Mouse (Mus musculus) naive thymus-derived CD4-positive, alpha-beta T cell, adult 2 months (primary cell): Measurements from ENCODE around the gene Zfp109.
"Not testable (repeated sequence)": the region's sequence is repeated elsewhere in the genome, so short reads cannot be mapped to it uniquely, and the experiment has no call there.

Experiments
- DNase-seq: peaks from one replicate; pipeline ENCODE4 v3.0.0-alpha.2; 2011; ENCODE audit warnings: low read depth

Gene Zfp109

DNA sequence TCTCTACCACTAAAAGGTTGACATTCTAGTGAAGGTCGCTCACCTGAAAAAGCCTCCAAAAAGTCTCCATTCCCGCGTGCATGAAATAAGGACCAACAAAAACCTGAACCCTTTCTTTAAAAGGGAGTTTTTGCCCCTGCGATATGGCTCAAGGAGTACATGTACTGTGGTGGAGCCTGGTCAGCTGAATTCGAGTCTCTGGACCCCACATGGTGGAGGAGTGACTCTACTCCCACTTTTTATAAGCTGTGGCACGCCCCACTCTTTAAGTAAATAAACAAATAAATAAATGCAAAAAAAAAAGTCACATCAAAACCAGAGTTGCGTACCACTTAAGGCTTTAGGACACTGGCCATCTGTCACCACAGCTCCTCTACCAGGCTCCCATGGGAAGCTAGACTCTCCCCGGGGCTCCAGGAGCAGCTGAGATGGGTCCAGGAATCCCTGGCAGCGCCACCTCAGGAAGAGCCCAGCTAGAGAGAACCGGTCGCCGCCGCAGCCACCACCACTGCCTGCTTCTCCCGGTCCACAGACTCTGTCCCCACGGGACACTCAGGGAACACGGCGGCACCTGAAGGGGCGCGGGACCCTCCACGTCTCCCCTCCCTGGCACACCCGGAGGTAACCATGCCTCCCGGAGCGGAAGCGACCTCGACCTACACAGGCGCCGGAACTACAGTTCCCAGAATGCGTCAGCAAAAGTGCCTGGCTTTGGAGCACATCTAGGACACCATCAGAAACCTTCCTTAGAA is at the start of gene Zfp109:
Zfp109 (minus strand) TSS at position 521 of the 752 bp plus-strand sequence.
- peak; percentile 51 for DNase-seq

DNA sequence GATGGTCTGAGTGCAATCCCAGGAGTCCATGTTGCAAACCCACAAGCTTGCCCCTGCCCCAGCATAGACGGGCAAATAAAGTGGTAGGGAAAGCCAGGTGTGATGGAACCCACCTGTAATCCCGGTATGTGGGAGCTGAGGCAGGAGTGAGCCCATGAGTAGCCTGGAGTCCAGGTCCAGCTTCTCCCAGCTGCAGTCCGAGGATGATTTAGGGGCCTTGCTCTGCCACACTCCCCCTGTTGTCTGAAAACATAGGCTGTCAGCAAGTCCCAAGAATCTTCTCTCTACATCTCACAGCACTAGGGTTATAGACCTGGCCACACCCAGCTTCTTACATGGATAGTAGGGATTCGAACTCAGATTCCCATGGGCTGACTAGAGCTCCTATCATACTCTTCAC is 49.6 kb upstream of the Zfp109 start:
- no peak for DNase-seq

DNA sequence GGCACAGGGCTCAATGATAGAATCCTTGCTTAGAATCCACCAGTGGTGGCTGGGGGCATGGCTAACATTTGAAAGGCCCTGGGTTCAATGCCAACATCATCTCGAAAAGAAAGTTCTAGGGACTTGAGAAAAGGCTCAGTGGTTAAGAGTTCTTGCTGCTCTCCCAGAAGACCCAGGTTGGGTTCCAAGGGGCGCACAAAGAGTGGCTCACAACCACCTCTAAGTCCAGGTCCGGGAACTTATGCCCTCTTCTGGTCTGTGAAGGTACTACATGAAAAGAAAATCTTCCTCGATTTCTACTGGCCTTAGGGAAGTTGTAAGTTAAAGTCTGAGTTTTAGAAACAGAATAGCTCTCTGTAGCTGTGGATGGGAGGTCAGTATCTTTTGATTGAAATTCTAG is 48.7 kb upstream of the Zfp109 start:
- DNase-seq, result peak; percentile 32

DNA sequence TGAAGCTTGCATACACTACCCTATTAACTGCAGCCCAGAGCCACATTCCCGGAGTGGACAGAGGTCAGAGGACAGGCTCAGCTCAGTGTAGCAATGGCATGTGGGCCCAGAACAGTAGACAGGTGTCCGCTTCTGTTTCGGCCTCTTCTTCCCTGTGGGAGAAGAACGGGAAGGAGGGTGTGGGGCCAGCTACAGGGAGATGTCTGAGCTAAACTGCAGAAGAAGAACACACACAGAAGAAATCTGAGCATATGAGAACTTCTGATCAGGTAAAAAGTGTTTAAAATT is 43.4 kb upstream of the Zfp109 start:
- DNase-seq, result no peak

DNA sequence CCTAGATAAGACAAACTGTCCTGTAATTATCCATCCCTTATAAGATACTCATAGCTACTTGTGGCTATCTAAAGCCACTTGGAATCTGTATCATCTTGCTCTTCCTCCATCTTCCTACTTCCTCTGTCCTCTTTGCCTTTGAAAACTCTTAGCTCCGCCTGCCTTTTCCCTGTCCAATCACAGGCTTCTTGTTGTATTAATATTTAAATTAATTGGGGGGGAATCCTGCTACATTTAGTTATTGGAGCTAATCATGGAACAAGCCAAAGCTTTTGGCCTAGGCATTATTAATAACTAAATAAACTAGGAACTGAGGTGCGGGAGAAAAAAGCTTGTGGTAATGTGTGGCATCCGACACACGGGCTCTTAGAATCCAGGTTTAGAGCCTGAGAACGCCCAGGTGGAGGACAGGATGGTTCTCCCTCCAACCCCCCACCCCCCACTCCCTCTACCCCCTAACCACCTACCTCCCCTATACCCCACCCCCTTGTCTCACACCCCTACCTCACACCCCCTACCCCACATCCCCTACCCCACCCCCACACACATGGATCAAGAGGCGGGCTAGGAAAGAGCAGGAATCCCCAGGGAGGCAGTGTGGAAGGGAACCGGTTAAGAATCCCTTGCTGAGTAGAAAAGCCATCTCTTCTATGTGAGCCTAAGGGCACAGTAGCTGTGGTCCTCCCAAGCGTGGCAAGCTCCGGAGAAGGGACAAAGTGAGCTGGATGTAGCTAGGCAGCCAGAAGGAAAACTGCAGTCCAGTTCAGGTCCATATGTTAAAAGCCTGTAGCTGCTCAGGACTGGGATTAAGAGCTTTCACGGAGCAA is 42.9 kb upstream of the Zfp109 start:
- no peak for DNase-seq

DNA sequence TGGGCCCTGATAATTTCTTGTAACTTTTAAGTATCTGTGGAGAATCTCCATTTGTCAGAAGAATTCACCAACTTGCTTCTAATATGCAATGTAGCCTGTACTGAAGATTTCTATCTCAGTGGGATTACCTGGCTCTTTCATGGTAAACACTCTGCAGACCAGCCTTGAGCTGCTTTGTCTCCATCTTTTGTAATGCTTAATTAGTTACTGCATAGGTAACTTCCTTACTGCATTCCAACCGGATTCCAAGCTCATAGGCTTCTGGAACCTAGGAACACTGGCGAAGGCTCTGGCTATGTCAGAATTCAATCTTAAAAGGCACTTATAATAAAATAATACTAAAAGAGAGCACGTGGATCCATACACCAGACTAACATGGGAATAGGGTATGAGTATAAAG is 41.4 kb upstream of the Zfp109 start:
- DNase-seq, result not testable (repeated sequence)

DNA sequence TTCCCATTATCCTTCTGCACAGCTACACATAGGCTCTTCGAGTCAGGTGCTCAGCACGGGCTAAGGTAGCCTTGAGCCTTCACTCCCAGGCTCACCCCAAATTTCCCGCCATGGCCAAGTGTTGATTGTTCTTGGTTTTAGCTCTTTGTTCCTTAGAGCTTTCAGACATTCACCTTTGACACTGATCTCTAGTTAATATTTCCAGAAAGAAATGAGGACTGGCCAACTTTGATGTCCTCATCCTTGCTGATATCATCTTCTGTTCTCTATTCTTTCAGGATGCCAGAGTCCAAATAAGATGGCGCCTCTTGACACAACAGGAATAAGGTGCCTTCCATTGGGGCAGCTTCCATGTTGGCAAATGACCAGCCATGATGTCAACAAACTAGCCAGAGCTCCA is 37.1 kb upstream of the Zfp109 start:
- no peak for DNase-seq

DNA sequence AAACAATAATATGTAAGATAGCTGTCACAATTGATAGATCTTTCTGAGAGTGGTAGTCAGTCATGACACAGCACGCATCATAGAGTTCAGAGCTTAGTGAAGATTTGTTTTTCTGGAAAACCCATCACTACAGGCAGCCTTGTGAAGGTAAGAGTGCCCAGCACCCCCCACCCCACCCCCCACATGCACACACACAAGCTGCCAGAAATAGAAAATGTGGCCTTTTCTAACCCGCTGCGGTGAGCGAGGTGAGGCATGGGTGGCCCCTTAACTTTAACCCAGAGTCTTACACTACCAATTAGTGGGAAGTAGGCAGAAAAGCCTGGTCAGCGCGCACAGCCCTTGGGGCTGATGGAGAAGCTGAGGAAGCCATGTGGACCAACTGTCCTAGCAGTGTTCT is 33.8 kb upstream of the Zfp109 start:
- DNase-seq, result no peak

DNA sequence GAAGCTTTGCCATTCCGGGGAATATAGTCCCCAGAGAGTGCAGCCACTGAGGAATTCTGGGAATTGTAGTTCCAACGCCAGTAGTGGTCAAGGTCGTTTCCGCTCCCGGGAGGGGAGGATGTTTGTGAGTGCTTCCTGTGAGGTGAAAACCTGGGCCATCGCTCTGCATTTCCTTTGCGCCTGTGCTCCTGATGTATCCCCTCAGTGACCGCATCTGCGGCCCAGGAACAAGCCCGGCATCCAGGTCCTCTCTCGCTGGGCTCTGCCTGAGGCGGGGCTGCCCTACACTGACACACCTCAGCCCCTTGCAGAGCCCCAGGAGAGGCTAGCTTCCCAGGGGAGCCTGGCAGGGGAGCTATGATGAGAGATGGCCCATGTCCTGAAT is 32.9 kb upstream of the Zfp109 start, which contains the start of gene Zfp93:
Zfp93 (plus strand) TSS at position 133 of the 385 bp plus-strand sequence.
- DNase-seq, result peak; percentile 59

DNA sequence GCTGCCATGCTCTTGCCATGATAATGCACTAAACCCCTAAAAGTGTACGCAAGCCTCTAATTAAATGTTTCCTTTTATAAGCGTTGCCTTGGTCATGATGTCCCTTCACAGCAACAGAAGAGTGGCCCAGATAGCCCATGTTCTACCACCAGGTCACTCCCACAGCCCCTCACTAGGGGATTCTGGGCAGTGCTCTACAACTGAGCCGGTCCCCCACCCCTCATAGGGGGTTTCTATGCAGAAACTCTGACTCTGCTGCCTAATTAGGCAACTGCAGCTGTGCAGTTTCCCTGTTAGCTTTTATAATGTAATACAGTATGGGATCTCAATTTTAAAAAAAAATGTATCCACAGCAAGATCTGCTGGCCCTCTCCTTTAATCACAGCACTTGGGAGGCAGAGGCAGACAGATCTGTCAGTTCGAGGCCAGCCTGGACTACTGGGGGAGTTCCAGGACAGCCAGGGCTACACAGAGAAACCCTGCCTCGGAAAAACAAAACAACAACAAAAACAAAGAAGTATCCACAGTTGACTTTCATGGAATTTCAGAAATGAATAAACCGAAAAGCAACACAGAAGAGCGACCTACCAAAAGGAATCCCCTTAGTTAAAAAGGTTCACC is 32.4 kb upstream of the Zfp109 start:
- DNase-seq, result no peak

DNA sequence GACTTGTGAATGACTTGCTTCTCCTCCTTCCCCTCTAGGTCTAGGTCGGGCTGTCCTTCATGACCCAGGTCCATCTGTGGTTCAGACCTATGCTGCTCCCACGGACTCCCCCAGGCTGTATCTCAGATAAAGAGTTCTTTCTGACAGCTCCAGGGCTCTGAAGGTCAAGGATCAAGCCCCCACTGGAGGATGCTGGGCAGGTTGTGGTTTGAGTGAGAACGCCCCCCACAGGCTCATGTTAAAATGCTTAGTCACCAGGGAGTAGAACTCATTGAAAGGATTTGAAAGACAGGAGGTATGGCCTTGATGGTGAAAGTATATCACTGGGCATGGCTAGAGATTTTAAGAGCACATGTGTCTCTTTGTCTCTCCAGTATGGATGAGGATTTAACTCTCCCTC is 31.9 kb upstream of the Zfp109 start:
- DNase-seq, result peak; percentile 7

DNA sequence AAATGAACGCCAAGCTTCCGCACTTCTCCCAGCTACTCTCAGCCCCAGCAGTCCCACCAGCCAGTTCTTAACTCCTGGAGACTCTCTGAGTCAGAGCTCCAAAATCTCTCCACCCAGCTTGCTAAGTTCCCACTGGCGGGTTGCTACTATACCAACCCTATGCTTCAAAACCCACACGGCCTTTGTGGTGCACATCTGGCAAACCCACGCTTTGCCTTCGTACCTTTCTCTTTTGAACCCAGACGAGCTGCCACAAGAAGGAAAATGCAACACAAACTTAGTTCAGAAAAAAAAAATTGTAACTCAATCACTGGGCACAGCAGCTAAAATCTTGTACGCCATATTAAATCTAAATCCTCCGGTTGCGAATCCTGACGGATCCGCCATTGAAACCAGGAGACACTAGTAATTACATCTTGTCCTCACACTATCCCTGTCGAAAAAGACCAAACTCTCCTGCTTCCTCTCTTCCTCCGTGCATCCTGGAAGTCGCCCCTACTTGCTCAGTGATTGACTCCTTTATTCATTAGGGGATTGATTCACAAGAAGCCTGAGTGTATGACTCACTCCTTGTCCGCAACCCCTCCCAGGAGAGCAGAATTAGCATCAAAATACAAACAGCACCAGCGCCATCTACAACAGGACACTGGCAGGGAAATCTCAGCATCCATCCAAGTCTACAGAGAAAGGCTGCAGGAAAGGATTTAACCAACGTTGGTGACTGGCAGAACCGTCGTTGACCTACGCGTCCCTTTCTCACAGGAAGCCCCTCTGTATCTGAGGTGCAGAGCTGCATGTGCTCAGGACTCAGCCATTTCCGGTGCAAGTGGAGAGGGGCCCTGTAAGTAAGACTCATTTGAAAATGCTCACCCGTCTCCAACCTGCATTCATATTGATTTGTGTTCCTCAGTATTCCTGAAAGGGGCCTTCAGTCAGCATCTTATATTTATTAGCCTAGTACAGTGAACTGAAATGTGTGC is 31.1 kb upstream of the Zfp109 start:
- peak; percentile 36 for DNase-seq

DNA sequence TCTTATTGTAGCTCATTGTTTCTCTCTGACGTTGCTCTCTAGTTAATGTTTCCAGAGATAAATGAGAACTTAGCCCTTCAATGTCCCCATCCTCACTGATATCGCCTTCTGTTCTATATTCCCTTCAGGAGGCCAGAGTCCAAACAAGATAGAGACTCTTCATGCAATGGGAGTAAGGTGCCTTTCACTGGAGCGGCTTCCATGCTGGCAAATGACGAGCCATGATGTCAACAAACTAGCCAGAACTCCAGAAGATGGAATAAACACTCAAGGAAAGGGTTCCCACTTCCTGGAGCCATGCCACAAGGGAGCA is 22.6 kb upstream of the Zfp109 start:
- DNase-seq, result no peak

DNA sequence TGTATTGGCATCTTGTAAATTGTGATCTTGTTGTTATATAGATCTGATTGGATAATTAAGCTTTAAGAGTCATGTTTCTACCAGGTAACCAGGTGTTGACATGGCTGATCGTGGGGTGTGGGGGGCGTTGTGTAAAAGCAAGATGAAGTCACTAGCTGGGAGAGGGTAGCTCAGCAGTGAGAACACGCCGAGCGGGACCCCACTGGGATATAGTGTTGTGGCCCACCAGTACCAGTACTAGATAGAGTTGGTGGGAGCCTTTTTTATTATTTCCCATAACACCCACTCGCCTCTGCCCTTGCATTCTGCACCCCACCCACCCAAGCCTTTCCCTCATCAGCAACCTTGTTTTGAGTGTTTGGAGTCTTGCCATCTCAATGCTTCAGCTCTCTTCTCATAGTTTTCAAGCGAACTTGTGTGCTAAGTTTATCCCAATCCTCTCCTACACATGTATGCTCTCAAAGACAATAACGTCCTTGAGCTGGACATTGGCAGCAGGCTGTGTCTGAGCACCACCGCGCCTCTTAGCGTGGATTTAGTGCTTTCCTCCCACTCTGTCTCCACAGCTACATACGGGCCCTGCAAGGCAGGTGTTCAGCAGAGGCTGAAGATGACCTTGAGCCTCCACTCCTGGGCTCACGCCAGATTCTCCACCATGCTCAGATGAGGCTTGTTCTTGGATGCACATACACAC is 22.1 kb upstream of the Zfp109 start:
- no peak for DNase-seq

DNA sequence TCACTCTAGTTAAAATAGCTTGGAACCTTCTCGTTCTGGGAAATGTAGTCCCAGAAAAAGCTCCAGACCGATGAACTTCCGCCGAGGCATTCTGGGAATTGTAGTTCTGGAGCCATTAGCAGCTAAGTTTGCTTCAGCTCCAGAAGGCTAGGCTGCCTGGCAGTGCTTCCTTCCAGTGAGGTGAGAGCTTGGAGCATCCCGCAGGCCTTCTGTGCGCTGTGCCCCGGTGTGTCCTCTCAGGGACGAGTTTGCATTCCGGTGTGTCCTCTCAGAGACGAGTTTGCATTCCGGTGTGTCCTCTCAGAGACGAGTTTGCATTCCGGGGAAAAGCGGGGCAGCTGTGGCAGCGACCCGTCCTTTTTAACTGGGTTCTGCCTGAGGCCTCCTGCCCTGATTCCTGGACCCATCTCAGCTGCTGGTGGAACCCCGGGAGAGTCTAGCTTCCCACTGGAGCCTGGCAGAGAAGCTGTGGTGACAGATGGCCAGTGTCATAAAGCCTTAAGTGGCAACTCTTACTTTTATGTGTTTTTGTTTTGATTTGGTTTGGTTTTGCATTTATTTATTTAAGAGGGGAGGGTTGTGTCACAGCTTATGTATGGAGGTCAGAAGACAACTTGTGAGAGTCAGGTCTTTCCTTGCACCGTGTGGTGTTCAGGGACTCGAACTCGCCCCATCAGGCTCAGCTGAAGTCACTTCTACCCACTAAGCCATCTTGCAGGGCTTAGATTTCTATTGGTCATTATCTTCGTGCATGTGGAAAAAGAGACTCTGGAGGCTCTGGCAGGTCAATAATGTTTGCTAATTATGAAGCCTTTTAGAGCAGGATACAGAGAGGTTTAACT is 17.5 kb upstream of the Zfp109 start, which contains the start of gene Zfp108:
Zfp108 (plus strand) TSS at position 162 of the 842 bp plus-strand sequence.
- DNase-seq, result peak; percentile 55

DNA sequence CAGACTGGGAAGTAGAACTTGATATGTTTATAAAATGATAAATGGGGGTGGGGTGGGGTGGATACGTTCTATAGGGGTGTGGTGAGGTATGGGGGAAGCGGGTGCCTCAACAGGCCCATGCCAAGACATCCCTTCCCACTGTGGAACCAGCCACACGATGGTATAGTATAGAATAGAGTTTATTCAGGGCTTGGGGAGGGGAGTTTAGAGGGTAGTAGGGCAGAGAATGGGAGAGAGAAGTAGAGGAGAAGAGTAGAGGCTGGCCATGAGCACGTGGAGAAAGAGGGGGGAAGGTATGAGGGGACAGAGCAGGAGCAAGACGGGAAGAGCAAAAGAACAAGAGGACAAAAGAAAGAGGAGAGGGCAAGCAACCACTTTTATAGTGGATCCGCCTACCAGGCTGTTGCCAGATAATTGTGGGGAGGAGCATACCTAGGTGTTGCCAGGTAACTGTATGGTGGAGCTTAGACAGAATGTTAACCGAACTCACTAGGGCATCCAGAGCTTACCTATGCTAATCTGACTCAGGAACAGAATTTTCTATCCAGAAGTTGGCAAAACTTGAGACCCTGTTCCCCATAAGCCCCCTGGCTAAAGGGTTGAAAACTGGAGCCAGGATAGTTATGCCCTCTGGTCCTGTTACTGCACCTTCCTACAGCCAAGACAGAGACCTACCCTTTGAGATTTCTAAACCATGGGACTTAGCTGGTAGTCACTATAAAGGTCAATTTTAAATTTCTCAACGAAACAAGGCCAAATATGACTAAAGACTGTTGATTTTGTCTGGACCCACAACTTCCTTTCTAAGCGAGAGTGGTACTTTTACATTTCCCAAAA is 16.6 kb upstream of the Zfp109 start:
- no peak for DNase-seq

DNA sequence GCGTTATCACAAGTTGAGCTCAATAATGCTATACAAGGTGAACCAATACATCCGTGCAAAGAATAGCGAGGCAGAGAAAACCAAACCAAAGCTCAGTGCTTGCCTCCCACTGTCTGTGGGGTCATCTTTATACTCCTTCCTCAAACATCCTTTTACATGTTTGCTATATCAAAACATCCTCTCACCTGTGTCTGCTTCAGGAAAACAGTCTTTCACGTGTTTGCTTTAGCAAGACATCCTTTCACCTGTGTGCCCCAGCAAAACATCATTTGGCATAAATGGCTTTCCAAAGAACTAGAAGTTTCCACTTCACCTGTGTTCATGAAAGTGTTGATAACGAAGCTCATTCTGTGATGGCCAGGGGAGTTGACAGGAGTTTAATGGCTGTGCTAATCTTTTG is 26.0 kb downstream of the Zfp109 start, which contains the start of gene Zfp111:
Zfp111 (minus strand) TSS at position 101 of the 400 bp plus-strand sequence.
- no peak for DNase-seq

DNA sequence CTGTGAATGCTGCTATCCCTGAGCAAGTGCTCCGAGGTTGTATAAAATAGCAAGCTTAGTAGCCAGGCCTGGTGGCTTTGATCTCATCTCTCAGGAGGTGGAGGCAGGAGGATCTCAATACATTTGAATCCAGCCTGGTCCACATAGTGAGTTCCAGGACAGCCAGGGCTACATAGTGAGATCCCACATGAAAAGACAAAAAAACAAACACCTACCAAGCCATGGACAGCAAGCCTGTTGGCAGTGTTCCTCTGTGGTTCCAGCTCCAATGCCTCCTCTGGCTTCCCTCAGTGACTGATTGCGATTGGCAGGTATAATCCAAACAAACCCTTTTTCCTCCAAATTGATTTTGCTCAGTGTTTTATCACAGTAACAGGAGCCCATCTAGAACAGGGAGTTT is 27.1 kb downstream of the Zfp109 start:
- DNase-seq, result no peak

DNA sequence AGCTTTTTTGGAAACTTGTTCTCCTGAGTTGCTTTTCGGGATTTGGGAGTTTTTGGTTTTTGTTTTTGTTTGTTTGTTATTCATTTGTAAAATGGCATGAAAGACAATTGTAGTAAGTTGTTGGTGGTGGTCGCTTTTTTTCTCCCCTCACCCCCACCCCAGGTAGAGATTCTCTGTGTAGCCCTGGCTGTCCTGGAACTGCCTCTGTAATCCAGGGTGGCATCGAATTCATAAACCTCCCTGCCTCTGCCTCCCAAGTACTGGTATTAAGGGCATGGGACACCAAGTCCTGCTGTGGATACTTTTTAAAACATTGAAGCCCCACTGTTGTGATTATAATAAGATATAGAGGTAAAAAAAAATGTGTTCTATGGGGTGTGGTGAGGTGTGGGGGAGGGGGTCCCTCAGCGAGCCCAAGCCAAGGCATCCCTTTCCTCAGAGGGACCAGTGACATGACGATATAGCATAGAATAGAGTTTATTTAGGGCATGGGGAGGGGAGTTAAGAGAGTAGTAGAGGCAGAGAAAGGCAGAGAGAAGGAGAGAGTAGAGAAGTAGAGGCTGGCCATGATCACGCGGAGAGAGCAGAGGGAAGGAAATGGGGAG is 29.0 kb downstream of the Zfp109 start:
- no peak for DNase-seq
